Mouse (Mus musculus) embryo, embryonic 11.5 days (tissue): Measurements from ENCODE around the gene Caly.

Experiments
- DNase-seq: peaks from one replicate; pipeline ENCODE4 v3.0.0-alpha.2; 2012; ENCODE audit warnings: low read depth, low spot score

The Caly gene

DNA sequence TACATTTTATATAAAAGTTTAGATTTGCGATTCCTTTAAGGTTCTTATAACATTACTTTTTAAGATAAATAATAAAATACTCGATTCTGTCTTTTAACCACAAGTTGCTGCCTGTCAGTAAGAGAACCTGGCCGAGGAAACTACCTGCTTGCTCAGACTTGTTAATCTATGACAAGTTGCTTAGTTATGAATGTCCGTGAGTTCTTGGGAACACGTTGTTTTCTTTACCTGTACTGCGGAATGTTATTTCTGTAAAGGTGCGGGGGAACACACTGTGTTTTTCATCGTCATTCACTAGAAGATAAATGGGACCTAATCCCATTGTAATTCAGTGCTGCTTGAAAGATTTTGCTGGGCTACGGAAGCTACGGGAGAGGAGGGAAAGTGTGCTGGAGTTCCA is 8.3 kb upstream of the Caly start:
- DNase-seq: no peak

DNA sequence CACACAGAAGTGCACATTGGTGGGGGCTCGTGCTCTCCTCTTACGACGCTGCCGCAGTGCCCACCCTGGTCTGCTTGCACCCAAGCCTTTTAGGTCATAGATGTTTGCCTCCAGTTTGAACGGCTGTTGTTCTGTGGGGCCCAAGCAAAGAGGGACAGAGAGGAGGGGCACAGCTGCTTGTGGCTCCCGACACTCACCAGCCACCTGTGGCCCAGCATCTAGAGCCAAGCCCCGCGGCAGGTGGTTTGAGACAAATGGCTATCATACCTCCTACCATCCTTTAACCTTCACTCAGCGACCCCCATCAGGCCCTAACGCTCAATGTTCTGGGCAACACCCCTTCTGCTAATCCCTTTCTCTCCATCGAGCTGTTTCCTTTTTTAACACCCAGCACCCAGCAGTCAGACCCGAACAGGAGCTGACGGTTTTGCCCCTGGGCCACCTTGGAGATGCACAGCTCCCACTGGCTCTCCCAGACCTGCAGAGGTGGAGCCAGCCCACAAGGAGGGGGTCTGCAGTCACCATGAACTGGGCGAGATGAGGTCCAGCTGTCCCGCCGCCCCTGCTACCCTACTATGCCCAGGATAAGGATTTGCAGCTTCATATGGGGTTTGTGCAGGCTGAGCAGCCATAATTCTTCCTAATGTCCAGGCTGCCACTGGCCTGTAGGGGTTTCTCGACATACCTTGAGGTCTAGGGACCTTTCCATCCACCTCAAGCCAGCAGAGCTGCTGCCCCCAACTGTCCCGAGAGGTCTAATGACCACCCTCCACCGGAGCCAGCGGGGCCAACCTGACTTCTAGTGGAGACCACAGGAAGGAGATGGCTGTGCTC is 723 bp downstream of the Caly start:
- no peak for DNase-seq

DNA sequence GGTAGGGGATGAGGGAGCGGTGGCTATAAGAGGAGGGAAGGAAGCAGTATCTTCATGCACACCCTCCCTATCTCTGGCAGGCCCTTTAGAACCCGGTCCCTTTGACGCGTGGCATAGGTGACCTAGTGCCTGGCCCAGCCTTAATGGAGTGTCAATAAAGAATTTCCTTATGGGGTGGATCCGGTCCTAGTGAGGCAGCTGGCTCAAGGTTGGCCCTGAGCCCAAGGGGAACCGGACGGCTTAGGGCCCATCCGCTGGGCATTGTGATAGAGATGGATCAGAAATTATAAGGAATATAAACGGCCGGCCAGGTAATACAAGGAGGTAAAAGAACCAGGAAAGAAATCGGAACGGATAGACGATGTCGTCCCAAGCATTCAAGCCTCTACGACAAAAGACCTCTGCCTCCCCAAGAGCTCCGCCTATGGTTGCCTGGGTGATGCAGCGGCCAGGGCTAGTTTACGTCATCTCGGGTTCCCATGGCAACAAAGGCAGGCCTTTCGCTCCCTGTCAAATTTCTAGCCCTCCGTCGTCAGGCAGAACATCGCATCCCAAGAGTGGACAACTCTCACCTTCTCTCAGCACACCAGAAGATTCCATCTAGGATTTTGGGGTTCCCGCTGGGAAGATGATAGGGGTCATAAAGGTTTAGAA is 1.7 kb downstream of the Caly start:
- DNase-seq: peak; percentile 78

- peak; percentile 69 for DNase-seq
These were observed 3.6 kb downstream of the Caly start for GRCm38 (mm10) chr7:140078711-140079110.

DNA sequence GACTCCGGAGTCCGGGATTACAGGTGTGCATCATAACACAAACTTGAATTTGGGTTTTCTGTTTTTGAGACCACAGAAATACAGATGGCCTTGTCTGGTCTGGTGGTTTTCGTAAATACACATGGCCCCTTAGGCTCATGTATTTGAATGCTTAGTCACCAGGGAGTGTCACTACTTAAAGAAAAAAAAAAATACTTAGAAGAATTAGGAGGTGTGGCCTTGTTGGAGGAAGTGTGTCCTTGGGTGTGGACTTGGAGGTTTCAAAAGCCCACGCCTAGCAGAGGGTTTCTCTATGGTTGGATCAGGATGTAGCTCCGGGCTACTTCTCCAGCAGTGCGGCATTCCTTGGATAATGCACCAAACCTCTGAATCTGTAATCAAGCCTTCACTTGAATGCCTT is 4.7 kb downstream of the Caly start:
- no peak for DNase-seq

- no peak for DNase-seq
These were observed 12.2 kb downstream of the Caly start for GRCm38 (mm10) chr7:140070042-140070711.

- no peak for DNase-seq
These were observed 15.0 kb downstream of the Caly start for GRCm38 (mm10) chr7:140067397-140067796.

GRCm38 (mm10) chr7:140063092-140063491 is 19.3 kb downstream of the Caly start:
- no peak for DNase-seq

- no peak for DNase-seq
These were observed 20.0 kb downstream of the Caly start for GRCm38 (mm10) chr7:140062307-140062706.

- no peak for DNase-seq
These were observed 20.6 kb downstream of the Caly start for GRCm38 (mm10) chr7:140061832-140062130.

DNA sequence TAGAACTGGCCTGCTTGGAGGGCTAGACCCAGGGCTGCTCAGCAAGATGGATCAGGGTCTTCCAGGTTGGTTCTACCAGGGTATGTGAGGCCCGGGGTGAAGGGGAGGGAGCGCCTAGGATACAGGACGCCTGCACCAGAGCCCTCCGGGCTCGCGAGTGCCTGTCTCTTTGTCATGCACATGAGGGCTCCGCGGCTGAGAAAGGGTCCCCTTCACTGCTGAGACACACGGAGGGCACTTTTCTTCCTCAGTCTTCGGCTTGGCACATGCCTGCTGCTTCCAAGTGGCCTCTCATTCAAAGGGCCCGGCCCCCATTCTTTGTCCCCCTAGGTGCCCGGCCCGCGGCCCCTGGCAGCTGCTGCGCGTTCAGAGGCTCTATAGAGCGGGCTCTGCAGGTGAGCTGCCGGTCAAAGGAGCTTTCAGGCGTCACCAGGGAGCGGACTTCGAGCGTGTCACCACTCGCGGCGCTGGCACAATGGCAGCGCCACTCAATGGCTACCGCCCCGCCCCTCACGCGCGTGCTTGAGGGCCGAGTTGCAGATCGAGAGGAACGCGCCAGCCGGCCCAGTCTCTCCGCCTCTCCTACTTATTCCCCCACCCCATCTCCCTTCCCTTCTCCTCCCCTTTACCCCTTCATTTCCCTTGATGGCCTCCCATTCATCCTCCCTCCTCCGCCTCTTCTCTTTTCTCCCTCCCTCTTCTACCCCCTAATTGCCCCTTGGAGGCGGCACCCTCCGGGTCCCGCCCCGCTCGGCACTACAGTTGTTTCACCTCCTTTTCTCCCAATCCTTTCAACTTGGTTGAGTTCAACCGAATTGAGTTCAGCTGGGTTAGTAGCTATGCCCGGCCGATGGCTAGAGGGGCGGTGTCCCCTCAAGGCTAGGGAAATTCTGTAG is 21.2 kb downstream of the Caly start:
- no peak for DNase-seq

- DNase-seq: no peak
These were observed 22.7 kb downstream of the Caly start for GRCm38 (mm10) chr7:140059601-140060000.

DNA sequence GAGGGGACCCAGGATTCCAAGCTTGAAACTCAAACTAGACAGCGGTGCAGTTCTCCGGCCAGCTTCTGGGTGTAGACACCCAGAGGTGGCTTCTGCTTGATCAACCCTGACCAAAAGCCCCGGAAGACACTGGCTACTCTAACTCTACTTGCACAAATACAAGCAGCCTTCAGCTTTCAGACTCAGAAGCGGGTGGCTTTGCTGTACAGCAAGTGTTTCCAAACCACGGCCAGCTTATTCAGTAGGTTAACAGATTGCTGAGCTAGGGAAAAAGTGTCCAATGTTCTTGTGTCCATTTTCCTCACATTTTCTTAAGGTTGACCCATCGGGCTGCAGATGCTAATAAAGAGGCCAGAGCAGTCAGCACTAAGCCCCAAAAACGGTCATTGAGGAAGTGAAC is 23.8 kb downstream of the Caly start:
- no peak for DNase-seq

DNA sequence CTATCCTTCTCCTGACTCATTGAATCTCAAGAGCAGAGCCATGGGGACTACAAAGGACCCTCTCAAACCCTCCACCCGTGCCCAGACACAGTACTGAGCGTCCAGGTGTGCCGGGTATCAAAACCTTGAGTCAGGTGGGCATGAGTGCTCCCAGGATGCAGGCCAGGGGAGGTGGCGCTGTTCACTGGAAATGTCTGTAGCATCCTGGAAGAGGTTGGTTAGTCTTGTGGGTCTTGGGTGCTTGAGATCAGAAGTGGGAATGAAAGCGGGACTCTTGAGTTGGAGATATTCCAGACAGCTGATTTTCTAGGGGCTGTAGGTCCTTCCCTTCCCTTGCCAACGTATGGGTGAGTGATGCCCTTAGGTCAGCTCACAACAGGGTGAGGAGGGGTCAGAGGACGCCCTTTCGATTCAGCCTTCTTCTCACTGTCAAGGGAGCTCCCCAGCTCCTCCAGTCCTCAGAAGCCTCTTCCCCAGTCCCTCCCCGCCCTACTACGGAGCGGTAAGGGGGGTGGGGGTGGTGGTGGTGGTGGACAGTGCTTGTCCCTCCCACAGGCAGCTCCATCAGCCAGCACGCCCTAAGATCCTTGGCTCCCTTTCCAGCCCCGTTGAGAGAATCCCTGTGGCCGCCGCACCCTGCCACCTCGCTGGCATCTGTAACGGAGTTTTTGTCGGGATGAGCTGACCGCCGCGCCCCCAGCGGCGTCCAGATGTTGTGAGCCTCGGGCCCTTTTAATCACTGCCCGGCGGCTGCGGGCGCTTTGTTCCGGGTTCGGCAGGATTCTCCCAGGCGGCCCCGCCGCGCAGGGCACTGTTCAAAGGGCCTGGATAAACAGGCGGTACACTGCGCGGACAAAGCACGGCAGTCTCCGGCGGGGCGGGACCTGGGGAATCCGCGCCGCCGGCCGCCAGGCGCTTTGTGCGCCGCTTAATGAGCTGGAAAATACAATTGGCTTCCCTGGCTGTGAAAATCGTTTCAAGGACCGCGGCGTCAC is 24.6 kb downstream of the Caly start:
- DNase-seq: peak; percentile 63

GRCm38 (mm10) chr7:140054124-140054523 is 28.2 kb downstream of the Caly start:
- DNase-seq: no peak

- no peak for DNase-seq
These were observed 33.1 kb downstream of the Caly start for GRCm38 (mm10) chr7:140049115-140049689.

DNA sequence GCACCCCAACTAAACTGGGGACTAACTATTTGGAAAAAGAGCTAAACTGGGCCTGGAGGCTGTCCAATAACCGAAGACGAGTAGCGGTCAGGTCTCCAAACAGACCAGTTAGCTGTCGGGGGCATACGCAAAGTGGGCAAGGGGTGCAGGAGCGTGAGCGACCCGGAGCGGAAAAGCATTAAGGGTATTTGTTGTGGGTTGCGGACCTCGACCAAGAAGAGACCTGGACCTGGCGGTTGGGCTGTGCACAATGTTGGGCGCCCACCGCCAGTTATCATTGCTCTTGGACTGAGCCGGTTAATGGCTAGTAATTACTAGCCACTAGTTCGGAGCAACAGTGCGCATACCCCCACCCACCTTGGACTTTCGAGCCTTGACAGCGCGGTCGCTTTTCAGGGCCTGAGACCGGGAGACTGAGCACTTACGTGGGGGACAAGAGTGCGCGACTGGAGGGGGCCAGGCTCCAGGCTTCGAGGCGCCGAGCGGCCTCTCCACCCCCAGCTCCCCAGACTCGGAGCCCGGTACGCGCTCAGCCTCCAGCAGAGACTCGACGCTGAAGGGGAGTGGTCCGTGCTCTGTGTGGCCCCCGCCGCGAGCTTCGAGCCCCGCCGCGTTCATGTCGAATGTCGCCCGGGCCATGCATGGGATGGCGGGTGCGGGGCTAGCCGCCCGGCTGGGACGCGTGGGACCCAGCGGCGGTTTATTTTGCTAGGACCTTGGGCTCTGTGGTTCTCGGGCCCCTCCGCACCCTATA is 33.8 kb downstream of the Caly start, which contains the start of gene Msx3:
Gene Msx3, minus strand, starts transcription at position 729 of the 754 bp plus-strand sequence.
- no peak for DNase-seq

DNA sequence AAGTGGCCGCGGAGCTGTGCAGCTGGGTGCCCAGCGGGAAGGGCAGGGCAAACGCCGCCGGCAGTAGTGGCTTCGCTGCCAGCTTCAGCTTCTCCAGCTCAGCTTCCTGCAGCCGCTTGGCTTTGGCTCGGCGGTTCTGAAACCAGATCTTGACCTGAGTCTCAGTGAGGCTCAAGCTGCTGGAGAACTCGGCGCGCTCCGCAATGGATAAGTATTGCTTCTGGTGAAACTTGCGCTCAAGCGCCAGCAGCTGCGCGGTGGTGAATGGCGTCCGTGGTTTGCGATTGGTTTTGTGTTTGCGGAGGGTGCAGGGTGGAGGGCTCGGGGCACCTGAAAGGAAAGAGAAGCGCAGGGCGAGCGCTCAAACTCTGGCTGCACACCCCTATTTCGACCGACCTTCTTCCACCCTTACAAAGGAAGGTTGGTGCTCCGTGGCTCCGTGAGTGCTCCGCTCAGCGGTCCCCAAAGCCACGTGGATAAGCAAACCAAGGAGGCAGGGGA is 34.5 kb downstream of the Caly start:
- no peak for DNase-seq

- DNase-seq: no peak
These were observed 36.8 kb downstream of the Caly start for GRCm38 (mm10) chr7:140045546-140045945.
